Mouse (Mus musculus) kidney, adult 2 months (tissue): ENCODE results near the gene Eef1akmt3. TPM values are rescaled to one million over a fixed set of nuclear protein-coding genes. Genes with fewer than 3 reads are reported as not detected.

Experiments
- DNase-seq: peaks from one replicate; pipeline ENCODE4 v3.0.0; 2021
- H3K27ac ChIP-seq: fragments of 200-500 bp; 2 replicates; pipeline ENCODE4 v1.5.1; 2012; ENCODE audit warnings: low read depth, low read length, control low read depth, inconsistent platforms; ENCODE audit not compliant: insufficient read depth
- H3K27me3 ChIP-seq: fragments of 200-500 bp; replicated peaks from 2 replicates; pipeline ENCODE4 v1.6.1; 2012; ENCODE audit warnings: mild to moderate bottlenecking, moderate library complexity, low read length, inconsistent platforms; ENCODE audit not compliant: control insufficient read depth, insufficient read depth
- H3K36me3 ChIP-seq: fragments of 200-500 bp; 2 replicates; pipeline ENCODE4 v1.6.1; 2012; ENCODE audit warnings: mild to moderate bottlenecking, moderate library complexity, low read length, inconsistent platforms; ENCODE audit not compliant: control insufficient read depth, insufficient read depth
- H3K4me1 ChIP-seq: fragments of 200-500 bp; 2 replicates; pipeline ENCODE4 v1.6.1; 2011; ENCODE audit warnings: low read length; ENCODE audit not compliant: control insufficient read depth, insufficient read depth
- H3K4me3 ChIP-seq: fragments of 200-500 bp; 2 replicates; pipeline ENCODE4 v1.5.1; 2011; ENCODE audit warnings: mild to moderate bottlenecking, low read depth, low read length, control low read depth; ENCODE audit not compliant: insufficient read depth
- CTCF ChIP-seq: fragments of 200-500 bp; conservative IDR thresholded peaks from 2 replicates; pipeline ENCODE4 v1.5.1; 2011; ENCODE audit warnings: low read depth, mild to moderate bottlenecking, control low read depth, low read length, moderate library complexity, mixed read lengths; ENCODE audit not compliant: insufficient read depth, insufficient read length
- POLR2A ChIP-seq: fragments of 200-500 bp; IDR thresholded peaks from one replicate; pipeline ENCODE4 v1.6.1; 2011; ENCODE audit warnings: low read depth, low read length, control low read depth
- WGBS: fragments of 180-500 bp; shearing (Covaris S2); methylation state at CpG from one replicate; pipeline ENCODE4 v1.1.7; 2018; 5-methylcytosine and 5-hydroxymethylcytosine counted together
- polyA plus RNA-seq: library from polyadenylated mRNA; depleted of rRNA; stranded (reverse); fragments of >200 nt; gene quantifications from 2 replicates; pipeline ENCODE4 v1.2.3, GENCODE M21; 2012

The Eef1akmt3 gene
- polyA plus RNA-seq, 1 experiment: 3.1 TPM

DNA sequence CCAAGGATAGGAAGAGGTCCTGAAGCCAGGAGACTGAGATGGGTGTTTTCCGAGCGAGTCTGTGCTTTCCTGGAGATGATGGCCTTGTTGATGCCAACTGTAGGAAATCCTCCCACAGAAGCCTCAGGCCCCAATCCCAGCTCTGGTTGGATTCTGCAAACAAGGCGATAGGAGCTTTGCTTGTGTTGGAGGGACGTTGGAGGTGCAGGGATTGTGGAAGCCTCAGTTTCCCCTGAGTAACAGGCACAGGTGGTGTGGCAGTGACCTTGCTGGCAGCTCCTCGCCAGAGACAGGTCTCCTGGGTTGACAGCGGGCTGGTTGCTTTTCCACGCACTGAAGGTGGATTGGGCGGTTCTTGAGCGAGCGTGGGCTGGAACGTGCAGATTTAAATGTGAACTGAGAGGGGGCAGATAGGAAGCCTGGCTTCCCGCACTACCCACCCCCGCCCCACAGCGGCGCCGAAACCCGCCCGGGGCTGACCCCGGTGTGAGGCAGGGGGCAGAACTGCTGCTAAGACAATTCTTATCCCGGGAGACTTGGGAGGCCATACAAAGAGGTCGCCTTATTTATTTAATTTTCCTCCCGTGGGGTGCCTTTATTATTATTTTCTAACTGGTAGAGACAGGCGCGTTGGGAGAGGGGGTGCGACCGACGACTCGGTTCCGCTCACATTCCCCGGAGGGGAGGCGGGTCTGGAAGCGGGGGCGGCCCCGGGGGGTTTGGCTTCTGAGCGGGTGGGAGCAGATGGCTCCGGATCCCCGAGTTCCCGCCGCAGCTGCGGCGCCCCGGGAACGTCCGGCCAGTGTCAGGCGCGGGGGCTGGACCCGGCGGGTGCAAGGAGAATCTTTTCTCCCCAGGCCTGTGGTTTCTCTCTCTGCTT, 39.8 kb upstream of the Eef1akmt3 start:
- TF ChIP-seq POLR2A (no peak), CTCF (no peak)
- no peak for DNase-seq
- H3K4me3 ChIP-seq: 0 out of 2 replicates have a peak overlapping the region, but pooled peaks have one; percentile 13

DNA sequence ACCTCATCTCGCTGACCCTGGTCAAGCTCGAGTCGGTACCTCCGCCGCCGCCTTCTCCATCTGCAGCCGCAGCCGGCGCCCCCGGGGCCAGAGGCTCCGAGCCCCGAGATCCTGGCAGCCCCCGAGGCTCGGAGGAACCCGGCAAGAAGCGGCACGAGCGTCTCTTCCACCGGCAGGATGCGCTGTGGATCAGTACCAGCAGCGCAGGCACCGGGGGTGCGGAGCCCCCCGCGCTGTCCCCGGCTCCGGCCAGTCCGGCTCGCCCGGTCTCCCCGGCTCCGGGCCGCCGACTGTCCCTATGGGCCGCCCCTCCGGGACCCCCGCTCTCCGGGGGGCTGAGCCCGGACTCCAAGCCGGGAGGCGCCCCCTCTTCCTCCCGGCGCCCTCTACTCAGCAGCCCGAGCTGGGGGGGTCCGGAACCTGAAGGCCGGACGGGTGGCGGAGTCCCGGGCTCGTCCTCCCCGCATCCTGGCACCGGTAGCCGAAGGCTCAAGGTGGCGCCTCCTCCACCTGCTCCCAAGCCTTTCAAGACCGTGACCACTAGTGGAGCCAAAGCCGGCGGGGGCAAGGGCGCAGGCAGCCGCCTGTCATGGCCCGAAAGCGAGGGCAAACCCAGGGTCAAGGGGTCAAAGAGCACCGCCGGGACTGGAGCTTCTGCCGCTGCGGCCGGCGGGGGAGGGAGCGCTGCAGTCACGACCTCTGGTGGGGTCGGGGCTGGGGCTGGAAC, 38.5 kb upstream of the Eef1akmt3 start:
- no peak overlapping the region for H3K27ac ChIP-seq
- peak overlapping the region; percentile 31 for H3K4me3 ChIP-seq
- H3K4me1 ChIP-seq: 0 out of 2 replicates have a peak, but pooled peaks cover 2% of the 10 kb centered on the region
- WGBS: 5% methylated on average over 67 of the region's 70 CpGs
- H3K27me3 ChIP-seq: peaks cover 7% of the 10 kb centered on the region
- TF ChIP-seq CTCF (peak; percentile 14; the same call in 1 of the 2 replicates), POLR2A (no peak)
- H3K36me3 ChIP-seq: no peaks in the 10 kb centered on the region
- DNase-seq: no peak

More for the DNA sequence above, 39.8 kb upstream of the Eef1akmt3 start:
- no peaks in the 10 kb centered on the region for H3K36me3 ChIP-seq
- H3K4me1 ChIP-seq: 0 out of 2 replicates have a peak, but pooled peaks cover 2% of the 10 kb centered on the region
- 7% methylated on average over 48 of the region's 48 CpGs for whole genome bisulfite sequencing
- H3K27me3 ChIP-seq: peaks cover 7% of the 10 kb centered on the region
- H3K27ac ChIP-seq: no peak overlapping the region

DNA sequence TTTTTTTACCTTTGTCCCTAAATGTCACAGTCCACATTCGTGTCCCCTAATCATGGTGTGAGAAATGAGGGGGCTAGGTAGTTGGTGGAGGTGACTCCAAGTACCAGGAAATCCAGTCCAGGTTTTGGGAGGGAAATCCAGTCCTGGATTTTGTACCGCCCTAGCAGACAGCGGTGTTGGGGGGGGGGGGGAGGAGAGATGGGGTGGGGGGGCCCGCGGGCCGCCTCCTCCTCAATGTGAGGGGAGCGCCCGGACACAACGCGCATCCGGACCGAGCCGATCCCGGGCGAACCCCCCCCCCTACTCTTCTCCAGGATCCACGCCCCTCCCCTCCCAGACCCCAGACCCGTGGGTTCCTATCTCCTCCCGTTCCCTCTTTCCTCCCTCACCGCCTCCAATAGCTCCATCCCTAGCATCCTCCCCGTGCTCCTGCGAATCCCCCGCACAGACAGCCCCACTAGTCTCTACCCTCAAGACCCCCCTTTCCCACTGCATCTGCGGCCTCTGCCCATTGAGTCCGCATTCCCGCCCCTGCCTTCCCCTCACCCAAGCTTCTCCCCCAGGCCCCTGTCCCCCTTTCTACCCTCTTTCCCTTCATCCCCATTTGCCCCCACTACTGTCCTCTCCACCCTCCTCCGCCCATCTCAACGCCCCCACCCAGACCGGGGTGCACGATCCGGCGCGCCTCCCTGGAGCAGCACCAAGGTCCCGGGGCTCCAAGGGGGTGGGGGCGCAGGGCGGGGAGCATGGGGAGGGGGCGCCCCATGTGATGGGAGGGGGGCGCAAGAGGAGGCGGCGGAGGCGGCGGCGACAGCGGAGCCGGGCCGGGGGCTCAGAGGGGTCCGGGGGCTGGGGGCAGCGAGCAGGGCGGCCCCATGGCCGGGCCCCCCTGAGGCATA, 37.6 kb upstream of the Eef1akmt3 start:
- no peak overlapping the region for H3K27ac ChIP-seq
- 8% methylated on average over 40 of the region's 49 CpGs for WGBS
- peaks cover 7% of the 10 kb centered on the region for H3K27me3 ChIP-seq
- TF ChIP-seq CTCF (no peak), POLR2A (no peak)
- peak overlapping the region; percentile 31 for H3K4me3 ChIP-seq
- DNase-seq: no peak
- 0 out of 2 replicates have a peak, but pooled peaks cover 2% of the 10 kb centered on the region for H3K4me1 ChIP-seq
- no peaks in the 10 kb centered on the region for H3K36me3 ChIP-seq

DNA sequence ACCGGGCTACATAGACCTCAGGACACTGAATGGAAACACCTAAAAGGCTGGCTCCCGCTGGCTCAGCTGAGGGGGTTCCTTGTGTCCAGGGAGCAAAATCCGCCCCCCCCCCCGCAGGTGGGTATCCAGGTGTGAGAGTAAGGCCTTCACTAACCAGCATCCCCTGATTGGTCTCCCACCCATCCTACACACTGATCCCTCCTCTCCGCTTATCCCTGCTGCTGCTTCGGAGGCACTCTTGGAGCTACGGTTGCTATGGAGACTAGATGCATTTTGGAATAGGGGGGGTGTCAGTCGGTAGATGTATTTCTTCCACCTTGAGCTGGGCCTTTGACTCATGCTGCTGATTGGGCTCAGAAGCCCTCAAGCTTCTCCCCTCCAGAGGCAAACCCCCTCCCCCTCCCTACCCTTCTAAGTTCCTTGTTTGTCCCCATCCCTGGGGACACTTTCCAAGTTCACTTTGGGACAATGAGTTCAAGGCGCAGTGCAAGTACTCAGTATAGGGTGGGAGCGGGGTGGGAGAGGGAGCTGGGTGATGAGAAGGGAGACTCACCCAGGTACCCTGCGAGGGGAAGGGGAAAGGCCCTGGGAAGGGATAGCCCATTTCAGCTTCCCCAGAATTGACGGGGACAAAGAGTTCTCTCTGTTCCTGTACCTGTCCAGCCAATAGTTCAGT, 36.8 kb upstream of the Eef1akmt3 start:
- Histone ChIP-seq H3K27ac (no peak overlapping the region), H3K36me3 (no peaks in the 10 kb centered on the region), H3K27me3 (peaks cover 7% of the 10 kb centered on the region), H3K4me1 (0 out of 2 replicates have a peak, but pooled peaks cover 2% of the 10 kb centered on the region), H3K4me3 (no peak overlapping the region)
- DNase-seq: no peak
- WGBS: 9% methylated on average over 12 of the region's 12 CpGs
- no peak for TF ChIP-seq CTCF
- TF ChIP-seq POLR2A: no peak

DNA sequence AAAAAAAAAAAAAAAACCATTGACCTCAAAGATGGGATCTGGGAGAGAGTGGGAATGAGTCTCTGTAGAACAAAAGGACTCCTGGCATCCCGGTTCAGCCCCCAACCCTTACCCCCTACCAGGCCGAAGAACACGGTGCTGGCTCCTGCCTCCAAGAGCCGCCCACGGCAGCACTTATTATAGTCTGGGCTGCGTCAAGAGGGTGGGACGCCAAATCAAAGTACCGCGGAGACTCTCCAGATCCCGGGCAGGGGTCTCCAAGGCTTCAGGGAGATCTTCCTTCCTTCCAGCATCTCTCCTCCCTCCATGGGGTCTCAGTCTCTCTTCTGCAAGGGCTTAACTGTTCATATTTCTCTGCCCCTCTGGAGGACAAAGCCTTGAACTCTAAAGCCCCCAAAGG, 36.2 kb upstream of the Eef1akmt3 start:
- Histone ChIP-seq H3K27me3 (peaks cover 7% of the 10 kb centered on the region), H3K36me3 (no peaks in the 10 kb centered on the region), H3K27ac (no peak overlapping the region)

DNA sequence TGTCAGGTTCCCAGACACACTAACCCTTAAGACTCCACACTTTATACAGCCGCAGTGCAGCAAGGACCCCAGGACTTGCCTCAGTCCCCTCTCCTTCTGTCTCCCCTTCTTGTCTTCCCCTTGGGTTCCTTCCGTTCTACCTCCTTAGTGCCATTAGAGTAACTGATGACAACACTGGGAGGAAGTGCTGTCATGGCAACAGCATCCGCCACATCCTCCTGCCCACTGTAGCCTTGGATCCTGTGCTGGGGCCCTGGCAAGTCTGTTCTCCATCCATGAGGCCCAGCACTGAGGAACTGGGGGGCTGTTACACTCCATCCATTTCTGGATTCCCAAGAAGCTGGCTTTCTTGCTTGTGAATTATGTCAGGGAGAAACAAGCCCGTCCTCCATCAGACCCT, 34.8 kb upstream of the Eef1akmt3 start:
- Histone ChIP-seq H3K27ac (no peak overlapping the region), H3K27me3 (peaks cover 6% of the 10 kb centered on the region), H3K4me1 (0 out of 2 replicates have a peak, but pooled peaks cover 2% of the 10 kb centered on the region), H3K36me3 (no peaks in the 10 kb centered on the region), H3K4me3 (no peak overlapping the region)
- no peak for DNase-seq
- WGBS: 40% methylated on average over 4 of the region's 4 CpGs
- TF ChIP-seq CTCF: no peak
- TF ChIP-seq POLR2A: no peak

More for the DNA sequence above, 36.2 kb upstream of the Eef1akmt3 start:
- 17% methylated on average over 10 of the region's 10 CpGs for WGBS
- no peak for DNase-seq
- no peak for TF ChIP-seq POLR2A
- TF ChIP-seq CTCF: no peak
- Histone ChIP-seq H3K4me3 (no peak overlapping the region), H3K4me1 (0 out of 2 replicates have a peak, but pooled peaks cover 2% of the 10 kb centered on the region)
